9 mouse cellular contexts compared by ENCODE assay signal in the genomic region with DNA sequence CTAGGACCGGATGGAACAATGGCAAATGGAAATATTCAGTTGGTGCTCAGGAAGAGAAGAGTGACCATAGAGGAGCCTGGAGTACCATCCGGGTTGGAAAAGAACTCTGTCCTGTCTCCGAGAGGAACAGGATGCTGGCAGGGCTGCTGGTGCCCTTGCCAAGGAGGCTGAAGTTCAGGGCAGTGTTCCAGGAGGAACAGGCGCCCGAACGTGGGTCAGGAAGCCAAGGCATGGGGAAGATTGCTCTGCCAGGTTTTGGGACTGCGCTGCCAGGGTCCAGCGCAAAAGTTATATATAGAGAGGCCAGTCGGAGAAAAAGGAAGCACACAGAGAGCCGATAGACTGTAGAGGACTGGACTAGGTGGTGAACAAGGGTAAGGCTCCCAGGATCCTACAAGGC.
DNase-seq lines count a peak whose midpoint lies in the region; ATAC-seq lines count a peak whose summit lies in the region.
"Had no signal": no experiment of that assay in that cellular context is flagged by ENCODE, and none has a peak within 500 bp of the region (broad histone marks: within the 10 kb centered on the region; RNA-seq: fewer than 3 reads in every experiment).

No protein-coding gene starts in this region.

- ATAC-seq in heart, embryonic 16.5 days (replicated peaks; ENCODE audit: extremely low read depth, insufficient read depth, low FRiP score), result peak; percentile 83
- no peak for ATAC-seq in erythroid progenitor cell, adult 5-6 weeks (replicated peaks; ENCODE audit: low FRiP score, poor library complexity, severe bottlenecking)
- ATAC-seq in intestine, embryonic 16.5 days, result no peak

- 0 out of 2 replicates have a peak overlapping the region, but pooled peaks have one; percentile 4 for H3K27ac ChIP-seq in heart, embryonic 16.5 days (ENCODE audit: low read length)
- no peak overlapping the region for H3K27ac ChIP-seq in intestine, embryonic 16.5 days (ENCODE audit: low read length)
- H3K27ac ChIP-seq: midbrain, embryonic 12.5 days had no signal

- no peaks in the 10 kb centered on the region; the same call in 1 of the 2 replicates for H3K9me3 ChIP-seq in heart, embryonic 16.5 days (replicated peaks; ENCODE audit: control insufficient read depth, low read length)
- H3K9me3 ChIP-seq in intestine, embryonic 16.5 days (ENCODE audit: control insufficient read depth, low read length), result no peaks in the 10 kb centered on the region
- H3K9me3 ChIP-seq: midbrain, embryonic 12.5 days had no signal

- H3K4me3 ChIP-seq in heart, embryonic 16.5 days (ENCODE audit: low read length), result no peak overlapping the region
- no peak overlapping the region for H3K4me3 ChIP-seq in intestine, embryonic 16.5 days (ENCODE audit: low read length)
- H3K4me3 ChIP-seq: midbrain, embryonic 12.5 days had no signal

- H3K27me3 ChIP-seq in heart, embryonic 16.5 days (ENCODE audit: control insufficient read depth, insufficient read depth, low read length), result no peaks in the 10 kb centered on the region
- no peaks in the 10 kb centered on the region for H3K27me3 ChIP-seq in intestine, embryonic 16.5 days (replicated peaks; ENCODE audit: control insufficient read depth, insufficient read depth, low read length)
- H3K27me3 ChIP-seq: midbrain, embryonic 12.5 days had no signal

- peak; percentile 13 to 24 for DNase-seq in layer of hippocampus, postnatal 36 days
- DNase-seq in layer of hippocampus, adult 9-10 months (ENCODE audit: low spot score), result no peak
- peak; percentile 86 to 94 for DNase-seq in adrenal gland, adult (ENCODE audit: inconsistent age in 2 of 2, low spot score in 1 of 2)
- peak; percentile 61 for DNase-seq in cerebellum, adult 8-10 months
- peak; percentile 92 for DNase-seq in lung, postnatal 25 days (ENCODE audit: low spot score)

- no peak overlapping the region for H3K9ac ChIP-seq in heart, embryonic 16.5 days (ENCODE audit: low read length)
- no peak overlapping the region for H3K9ac ChIP-seq in intestine, embryonic 16.5 days (ENCODE audit: low read depth, low read length)
- H3K9ac ChIP-seq: midbrain, embryonic 12.5 days had no signal

- H3K36me3 ChIP-seq in heart, embryonic 16.5 days (ENCODE audit: control insufficient read depth, insufficient read depth), result no peaks in the 10 kb centered on the region
- H3K36me3 ChIP-seq in intestine, embryonic 16.5 days (ENCODE audit: control insufficient read depth, insufficient read depth, low read length), result no peaks in the 10 kb centered on the region
- H3K36me3 ChIP-seq: midbrain, embryonic 12.5 days had no signal

- H3K4me1 ChIP-seq in heart, embryonic 16.5 days (ENCODE audit: control insufficient read depth, insufficient read depth, low read length), result no peaks in the 10 kb centered on the region
- H3K4me1 ChIP-seq in intestine, embryonic 16.5 days (ENCODE audit: control insufficient read depth, insufficient read depth, low read length), result no peaks in the 10 kb centered on the region

- 55% methylated on average over 10 of the region's 10 CpGs for WGBS in heart, embryonic 16.5 days
- WGBS in intestine, embryonic 16.5 days, result 84% methylated on average over 10 of the region's 10 CpGs

- peak overlapping the region; percentile 17 for H3K4me2 ChIP-seq in heart, embryonic 16.5 days (ENCODE audit: low read depth, low read length)
- H3K4me2 ChIP-seq in intestine, embryonic 16.5 days (ENCODE audit: low read depth, low read length), result no peak overlapping the region
- H3K4me2 ChIP-seq: midbrain, embryonic 12.5 days had no signal
